Mouse (Mus musculus): ENCODE measurements around the gene Ube2n.

Gene Ube2n

GRCm38 (mm10) chr10:95557337-95557828 is 42.4 kb downstream of the Ube2n start:
- no peak for DNase-seq (ENCODE audit: low read depth, low spot score)

DNA sequence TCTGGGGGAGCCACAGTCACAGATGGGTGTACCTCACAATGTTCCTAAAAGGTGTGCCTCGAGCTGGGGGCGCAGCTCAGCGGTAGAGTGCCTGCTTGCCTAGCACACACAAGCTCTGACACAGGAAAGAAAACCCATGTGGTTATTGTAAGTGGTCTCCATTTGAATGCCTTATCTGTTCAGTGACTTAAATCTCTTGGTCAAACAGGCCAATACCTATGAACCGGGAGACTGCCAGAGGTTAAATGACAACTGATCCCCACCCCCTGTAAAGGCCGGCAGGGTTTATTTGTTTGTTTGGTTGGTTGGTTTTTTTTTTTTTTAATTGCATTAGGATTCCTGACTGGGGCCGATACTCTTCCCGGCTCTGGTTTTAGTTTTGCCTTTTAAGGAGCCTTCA is 44.5 kb downstream of the Ube2n start:
- no peak for DNase-seq (ENCODE audit: low read depth, low spot score)

DNA sequence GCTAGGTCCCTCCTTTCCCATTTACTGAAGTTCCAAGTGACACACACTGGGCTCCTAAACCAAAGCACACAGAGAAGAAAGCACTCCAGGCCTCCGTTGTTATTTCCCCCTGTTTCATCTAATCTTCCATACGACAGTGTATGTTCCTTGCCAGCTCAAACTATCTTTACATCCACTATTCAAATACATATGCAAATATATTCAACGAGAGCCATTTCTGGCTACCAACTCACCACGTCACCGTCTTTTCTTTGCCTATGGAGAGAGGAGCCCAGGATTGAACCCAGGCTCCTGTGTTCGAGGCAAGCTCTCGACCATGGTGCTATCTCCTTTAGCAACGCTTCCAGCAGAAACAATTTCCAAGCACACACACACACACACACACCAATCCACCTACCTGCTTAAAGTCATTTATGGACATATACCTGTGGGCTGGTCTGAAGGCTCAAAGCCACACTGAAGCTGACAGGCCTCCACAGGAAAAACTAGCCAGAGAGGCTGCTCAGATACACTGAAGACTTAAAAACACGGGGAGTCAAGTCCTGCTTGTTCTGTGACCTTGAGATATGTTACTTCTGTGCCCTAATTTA is 45.5 kb downstream of the Ube2n start:
- no peak for DNase-seq (ENCODE audit: low read depth, low spot score)

GRCm38 (mm10) chr10:95561616-95562015 is 46.7 kb downstream of the Ube2n start:
- DNase-seq (ENCODE audit: low read depth, low spot score) = no peak

DNA sequence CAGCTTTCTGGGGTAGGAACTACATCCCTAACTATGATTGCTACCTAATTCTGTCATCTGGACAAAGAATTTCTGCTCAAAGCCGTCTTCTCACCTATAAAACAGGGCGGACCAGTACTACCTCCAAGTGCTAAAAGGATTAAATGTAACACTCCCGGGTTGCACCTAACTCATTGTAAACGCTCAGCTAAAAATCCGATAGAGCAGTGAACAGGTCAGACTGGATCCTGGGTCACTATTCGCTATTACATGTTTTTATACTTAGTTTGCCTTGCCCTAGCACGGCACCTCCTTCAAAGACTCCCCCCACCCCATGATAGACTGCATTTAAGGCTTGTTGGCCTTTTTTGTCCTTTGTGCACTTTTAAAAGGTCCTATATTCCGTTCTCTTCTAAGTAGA is 47.5 kb downstream of the Ube2n start:
- DNase-seq (ENCODE audit: low read depth, low spot score) = no peak

- DNase-seq (ENCODE audit: low read depth, low spot score) = peak; percentile 54
These were observed 48.2 kb downstream of the Ube2n start for GRCm38 (mm10) chr10:95562859-95563841.

- peak; percentile 88 for DNase-seq (ENCODE audit: low read depth, low spot score)
These were observed 49.2 kb downstream of the Ube2n start, which contains the start of gene Nudt4 for GRCm38 (mm10) chr10:95563851-95564845. Gene Nudt4 (minus strand): TSS chr10:95564146.

DNA sequence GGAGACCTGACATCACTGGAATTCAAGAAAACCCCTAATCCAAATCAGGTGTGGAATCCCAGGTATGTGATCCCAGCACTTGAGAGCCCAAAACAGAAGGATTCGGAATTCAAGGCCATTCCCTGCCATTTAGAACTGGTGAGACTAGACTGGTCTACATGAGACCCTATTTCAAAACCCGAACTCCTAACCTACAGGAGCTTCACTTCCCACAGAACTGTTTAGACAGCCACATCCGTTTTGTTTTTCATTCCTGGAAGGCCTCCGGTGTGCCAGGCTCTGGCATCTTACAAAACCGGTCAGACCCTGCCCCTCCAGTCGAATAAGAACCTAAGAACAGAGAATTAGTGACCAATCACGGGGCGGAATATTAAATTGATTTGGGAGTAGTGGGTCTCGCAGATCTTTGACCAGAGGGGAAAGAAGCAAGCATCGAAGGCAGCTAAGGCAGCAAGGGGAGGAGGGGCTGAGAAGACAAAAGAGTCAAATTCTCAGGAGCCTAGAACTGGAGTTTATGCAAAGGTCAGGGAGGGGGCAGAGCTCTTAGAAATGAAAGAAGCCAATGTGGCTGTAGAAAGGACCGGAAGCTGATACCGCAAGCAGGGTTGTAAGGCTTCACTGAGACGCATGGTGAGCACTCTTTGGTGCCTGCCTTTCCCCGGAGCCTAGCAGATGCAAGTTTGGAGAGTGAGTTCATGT is 50.4 kb downstream of the Ube2n start:
- DNase-seq (ENCODE audit: low read depth, low spot score) = no peak

GRCm38 (mm10) chr10:95566786-95567185 is 51.8 kb downstream of the Ube2n start:
- DNase-seq (ENCODE audit: low read depth, low spot score) = no peak

DNA sequence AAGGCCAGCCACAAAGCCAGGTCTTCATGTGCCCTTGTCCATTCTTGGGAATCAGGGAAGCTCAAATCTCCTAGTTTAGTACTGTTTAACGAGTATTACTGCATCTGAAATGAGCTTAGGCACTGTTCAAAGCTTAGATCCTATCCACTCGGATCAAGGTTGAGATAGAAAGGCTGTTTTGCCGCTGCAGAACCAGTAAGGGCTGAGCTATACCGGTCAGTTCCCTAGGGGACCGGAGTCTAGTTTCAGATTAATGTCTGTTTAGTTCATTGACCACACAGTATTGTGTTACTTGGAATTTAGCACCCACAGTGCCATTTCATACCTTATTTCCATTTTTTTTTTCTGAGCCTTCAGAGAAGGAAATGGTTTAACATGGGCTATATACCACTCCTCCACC is 52.6 kb downstream of the Ube2n start:
- no peak for DNase-seq (ENCODE audit: low read depth, low spot score)

GRCm38 (mm10) chr10:95568016-95568415 is 53.1 kb downstream of the Ube2n start:
- DNase-seq (ENCODE audit: low read depth, low spot score) = no peak

- DNase-seq (ENCODE audit: low read depth, low spot score) = peak; percentile 84
These were observed 54.5 kb downstream of the Ube2n start for GRCm38 (mm10) chr10:95569441-95569840.

- DNase-seq (ENCODE audit: low read depth, low spot score) = no peak
These were observed 60.0 kb downstream of the Ube2n start for GRCm38 (mm10) chr10:95574994-95575393.

DNA sequence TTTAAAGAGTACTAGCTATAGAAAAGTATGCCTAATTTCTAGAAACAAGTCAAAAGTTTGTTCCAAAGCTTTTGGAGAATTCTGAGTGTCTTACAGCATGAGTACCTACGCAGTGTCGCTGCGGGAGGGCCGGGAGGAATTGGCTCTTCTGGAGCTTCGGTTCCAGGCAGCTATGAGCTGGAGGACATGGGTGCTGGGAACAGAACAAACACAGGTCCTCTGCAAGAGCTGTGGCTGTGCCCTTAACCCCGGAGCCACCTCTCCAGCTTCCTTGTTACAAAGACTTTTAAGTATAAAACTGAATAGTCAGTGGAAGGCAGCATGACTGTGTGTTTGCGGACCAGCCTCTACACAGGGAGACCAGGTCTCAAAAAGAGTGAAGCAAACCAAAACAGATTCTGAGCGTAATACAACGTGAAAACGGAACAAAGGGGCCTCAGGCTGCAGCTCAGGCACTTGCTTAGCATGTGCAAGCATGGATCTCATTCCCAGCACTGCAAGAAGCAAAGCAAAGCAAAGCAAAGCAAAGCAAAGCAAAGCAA is 61.0 kb downstream of the Ube2n start:
- no peak for DNase-seq (ENCODE audit: low read depth, low spot score)

DNA sequence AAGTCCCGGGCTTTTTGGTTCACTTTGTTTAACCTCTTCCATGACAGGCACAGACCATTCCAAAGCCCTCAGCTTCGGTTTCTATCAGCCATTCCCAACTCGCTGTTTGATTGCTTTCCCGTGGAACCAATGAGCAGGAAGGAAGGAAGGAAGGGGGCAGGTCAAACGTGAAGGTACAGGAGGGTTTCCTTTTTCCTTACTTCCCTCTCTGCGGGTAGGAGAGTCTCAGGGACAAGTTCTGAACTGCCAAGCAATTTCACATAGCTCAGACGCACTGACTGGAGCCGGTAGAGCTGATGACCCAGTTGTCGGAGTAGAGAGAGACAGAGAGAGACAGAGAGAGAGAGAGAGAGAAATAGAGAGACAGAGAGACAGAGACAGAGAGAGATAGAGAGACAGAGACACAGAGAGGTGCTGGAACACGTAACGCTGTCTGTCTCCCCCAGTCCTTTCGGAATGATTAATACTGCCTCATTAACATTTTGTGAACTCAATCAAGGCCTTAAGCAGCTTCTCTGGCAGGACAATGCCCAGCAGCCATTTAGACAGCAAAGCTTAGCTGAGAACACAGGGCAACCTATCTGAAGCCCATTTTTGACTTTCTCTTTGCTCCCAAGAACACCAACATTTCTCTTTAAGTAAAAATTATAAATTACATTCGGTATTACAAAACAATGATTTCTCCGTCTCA is 62.1 kb downstream of the Ube2n start:
- DNase-seq (ENCODE audit: low read depth, low spot score) = no peak

DNA sequence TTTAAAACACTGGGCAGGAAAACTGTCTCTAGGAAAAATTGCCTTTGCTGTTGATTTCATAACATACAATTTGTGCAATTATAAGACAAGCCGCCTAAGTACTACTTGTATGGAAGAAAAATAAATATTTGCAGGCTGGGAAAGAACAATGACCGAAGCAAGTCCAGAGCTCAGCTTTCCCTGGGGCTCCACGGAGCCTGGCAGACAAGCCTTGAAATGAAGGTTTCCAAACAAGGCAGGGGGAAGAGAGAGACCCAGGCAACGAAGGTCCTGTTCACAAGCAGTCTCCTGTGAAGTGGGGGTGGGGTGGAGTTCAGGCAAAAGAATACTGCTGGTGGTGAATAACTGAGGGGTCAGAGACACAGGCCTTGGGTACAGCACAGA is 62.6 kb downstream of the Ube2n start:
- DNase-seq (ENCODE audit: low read depth, low spot score) = no peak

DNA sequence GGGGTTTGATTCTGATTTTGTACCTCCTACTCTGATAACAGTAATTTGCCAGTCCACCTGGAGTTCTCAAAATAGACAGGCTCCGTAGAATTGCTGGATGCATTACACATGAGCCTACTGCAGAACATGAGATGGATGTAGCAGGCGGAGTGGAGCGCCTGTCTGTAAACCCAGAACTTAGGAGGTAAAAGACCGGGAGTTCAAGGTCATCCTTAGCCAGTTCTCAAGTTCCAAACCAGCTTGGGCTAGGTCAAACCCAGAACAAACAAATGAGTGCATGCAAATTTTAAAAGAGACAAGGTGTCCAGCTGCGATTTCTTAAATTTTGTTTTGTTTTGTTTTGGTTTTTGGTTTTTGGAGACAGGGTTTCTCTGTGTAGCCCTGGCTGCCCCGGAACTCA is 70.6 kb downstream of the Ube2n start:
- DNase-seq (ENCODE audit: low read depth, low spot score) = no peak

GRCm38 (mm10) chr10:95587509-95588220 is 72.7 kb downstream of the Ube2n start:
- no peak for DNase-seq (ENCODE audit: low read depth, low spot score)

GRCm38 (mm10) chr10:95589196-95589595 is 74.3 kb downstream of the Ube2n start:
- no peak for DNase-seq (ENCODE audit: low read depth, low spot score)
